Mouse (Mus musculus) MEL (cell line): ENCODE results near the gene Gpr84.

Experiments
- CHD2 ChIP-seq: IDR thresholded peaks from 2 replicates; pipeline ENCODE4 v1.6.1; 2011; ENCODE audit warnings: low read length, improper control_type of control experiment
- CTCF ChIP-seq, 3 experiments: IDR thresholded peaks in 2 of 3; conservative IDR thresholded peaks in 1 of 3; 2 replicates each; pipeline ENCODE4 v1.5.1; 2011 to 2012; ENCODE audit warnings: low read length in 3 of 3, low read depth in 2 of 3, mild to moderate bottlenecking in 2 of 3, improper control_type of control experiment in 1 of 3, inconsistent platforms in 1 of 3, mixed read lengths in 1 of 3, moderate library complexity in 1 of 3; ENCODE audit not compliant: control insufficient read depth in 1 of 3, insufficient read depth in 1 of 3, poor library complexity in 1 of 3, severe bottlenecking in 1 of 3
- GATA1 ChIP-seq: IDR thresholded peaks from 2 replicates; pipeline ENCODE4 v1.6.1; 2011; ENCODE audit warnings: low read depth, low read length, improper control_type of control experiment
- NRF1 ChIP-seq: IDR thresholded peaks from 2 replicates; pipeline ENCODE4 v1.6.1; 2014; ENCODE audit warnings: low read depth, mild to moderate bottlenecking, inconsistent platforms, low read length, improper control_type of control experiment, moderate library complexity; ENCODE audit not compliant: poor library complexity, insufficient read depth, severe bottlenecking
- POLR2A ChIP-seq, 2 experiments: IDR thresholded peaks; 2 replicates each; pipeline ENCODE4 v1.6.1; 2011 to 2012; ENCODE audit warnings: low read length in 2 of 2, mild to moderate bottlenecking in 2 of 2, control low read depth in 1 of 2, improper control_type of control experiment in 1 of 2, low read depth in 1 of 2, moderate library complexity in 1 of 2; ENCODE audit not compliant: control insufficient read depth in 1 of 2, insufficient read depth in 1 of 2, poor library complexity in 1 of 2
- RCOR1 ChIP-seq: IDR thresholded peaks from 2 replicates; pipeline ENCODE4 v1.6.1; 2012; ENCODE audit warnings: low read depth, mild to moderate bottlenecking, inconsistent platforms, low read length, improper control_type of control experiment
- ZNF384 ChIP-seq: IDR thresholded peaks from 2 replicates; pipeline ENCODE4 v1.6.1; 2012; ENCODE audit warnings: low read depth, mild to moderate bottlenecking, inconsistent platforms, low read length, improper control_type of control experiment

- TF ChIP-seq GATA1 (no peak), ZNF384 (no peak), RCOR1 (no peak), CHD2 (no peak), POLR2A (IDR thresholded peaks at IDR 0.05; ENCODE audit: control insufficient read depth in 1 of 2, insufficient read depth in 1 of 2, low read depth in 1 of 2, low read length in 2 of 2, poor library complexity in 1 of 2) (no peak), CTCF (IDR thresholded peaks at IDR 0.05 in 2 of 3, conservative IDR thresholded peaks at IDR 0.05 in 1 of 3; ENCODE audit: control insufficient read depth in 1 of 3, insufficient read depth in 1 of 3, low read depth in 2 of 3, low read length in 3 of 3, poor library complexity in 1 of 3, severe bottlenecking in 1 of 3) (peak in 2 of 3 experiments; percentile 5 to 7; a peak in 1 of 6 replicates), NRF1 (no peak)
Observed at GRCm38 (mm10) chr15:103293375-103293774, 17.0 kb downstream of the Gpr84 start.
